Mouse (Mus musculus): Measurements from ENCODE around the gene Gnaq.

- no peak for TF ChIP-seq POLR2A (IDR thresholded peaks at IDR 0.05; ENCODE audit: borderline replicate concordance, extremely low read depth, low read depth, low read length)
- TF ChIP-seq CTCF (IDR thresholded peaks at IDR 0.05; ENCODE audit: insufficient read depth, low read length): no peak
Observed at GRCm38 (mm10) chr19:16292978-16293377, 160.3 kb downstream of the Gnaq start.

Measured in lung, adult 2 months (tissue).